Mouse (Mus musculus) small intestine, adult 2 months (tissue): ENCODE data around the gene Slc5a11.

Experiments used
- CTCF ChIP-seq: fragments of 200-500 bp; IDR thresholded peaks from 2 replicates; pipeline ENCODE4 v1.5.1; 2012; ENCODE audit warnings: low read depth, mild to moderate bottlenecking, control low read depth, inconsistent platforms, low read length, moderate library complexity, mixed read lengths; ENCODE audit not compliant: insufficient replicate concordance, insufficient read length; ENCODE audit errors: extremely low read depth
- POLR2A ChIP-seq: fragments of 200-500 bp; IDR thresholded peaks from 2 replicates; pipeline ENCODE4 v1.6.1; 2012; ENCODE audit warnings: low read depth, mild to moderate bottlenecking, control low read depth, inconsistent platforms, low read length, moderate library complexity

GRCm38 (mm10) chr7:123273056-123273455, 58.5 kb downstream of the Slc5a11 start:
- no peak for TF ChIP-seq CTCF
- no peak for TF ChIP-seq POLR2A
